In genomic region chr17:29081618-29082381, GRCm38 (mm10) we compare ENCODE assay signal across 8 mouse cellular contexts. TPM values are rescaled to one million over a fixed set of nuclear protein-coding genes. Genes with fewer than 3 reads are reported as not detected.
DNase-seq lines count a peak whose midpoint lies in the region; ATAC-seq lines count a peak whose summit lies in the region.

No protein-coding gene starts in this region.

- intact Hi-C loops in heart, postnatal 14 days (cut with DNase I), result no loop called here
- intact Hi-C loops in left cerebral cortex, postnatal 25 days (cut with DNase I), result no loop called here

- peak overlapping the region; percentile 32 for H3K4me2 ChIP-seq in embryonic facial prominence, embryonic 14.5 days (ENCODE audit: low read depth, low read length)

- H3K9me3 ChIP-seq in embryonic facial prominence, embryonic 14.5 days (ENCODE audit: control insufficient read depth, low read length), result 0 out of 2 replicates have a peak, but pooled peaks cover 6% of the 10 kb centered on the region

- no peak overlapping the region for H3K27ac ChIP-seq in embryonic facial prominence, embryonic 14.5 days (replicated peaks; ENCODE audit: low read depth, low read length)

- H3K36me3 ChIP-seq in embryonic facial prominence, embryonic 14.5 days (ENCODE audit: control insufficient read depth, insufficient read depth, low read length), result no peaks in the 10 kb centered on the region

- peaks cover 13% of the 10 kb centered on the region for H3K27me3 ChIP-seq in embryonic facial prominence, embryonic 14.5 days (replicated peaks; ENCODE audit: control insufficient read depth, insufficient read depth, low read length)

- DNase-seq in heart, adult 11 months, result peak; percentile 91
- no peak for DNase-seq in heart, postnatal 14 days
- peak; percentile 32 to 38 for DNase-seq in B cell, adult 2 months
- DNase-seq in embryonic facial prominence, embryonic 14.5 days (ENCODE audit: low spot score), result no peak
- DNase-seq in left cerebral cortex, postnatal 25 days (ENCODE audit: low spot score in 2 of 2), result peak; percentile 52 to 81
- DNase-seq in natural killer cell, adult 2 months (ENCODE audit: low spot score in 2 of 2), result peak; percentile 36 to 42
- no peak for DNase-seq in spleen, adult 12 weeks (ENCODE audit: low spot score)
- no peak for DNase-seq in urinary bladder, postnatal 36 days (ENCODE audit: low spot score in 2 of 2)

- WGBS in embryonic facial prominence, embryonic 14.5 days, result 4% methylated on average over 19 of the region's 21 CpGs

- peaks cover 26% of the 10 kb centered on the region for H3K4me1 ChIP-seq in embryonic facial prominence, embryonic 14.5 days (ENCODE audit: control insufficient read depth, insufficient read depth, low read length)

- peak overlapping the region; percentile 31; the same call in 1 of the 2 replicates for H3K9ac ChIP-seq in embryonic facial prominence, embryonic 14.5 days (ENCODE audit: low read depth, low read length)

- ATAC-seq in embryonic facial prominence, embryonic 14.5 days (ENCODE audit: low read depth), result no peak

- peak overlapping the region; percentile 13 for H3K4me3 ChIP-seq in embryonic facial prominence, embryonic 14.5 days (ENCODE audit: low read depth, low read length)

RNA-seq across cellular contexts. Expression of gene Cdkn1a, which starts 9.0 kb away (rescaled TPM):
- total RNA-seq in heart, postnatal 14 days (2021), result 100 to 1,000 TPM; 105 to 121 TPM
- 223 and 292 TPM in 2 replicates for polyA plus RNA-seq in embryonic facial prominence, embryonic 14.5 days (2014; fragmentation: Nextera tagmentation; extraction: Ambion mirVana)
- total RNA-seq in left cerebral cortex, postnatal 25 days (2021), result 10 to 100 TPM; 36.0 to 54.2 TPM

RNA-seq across cellular contexts. Expression of gene Rab44, which starts 32.1 kb away (rescaled TPM):
- total RNA-seq in heart, postnatal 14 days (2021), result under 1 TPM; 0.73 to 0.76 TPM
- 1.7 and 2.2 TPM in 2 replicates for polyA plus RNA-seq in embryonic facial prominence, embryonic 14.5 days (2014; fragmentation: Nextera tagmentation; extraction: Ambion mirVana)
- under 1 TPM in 1 of 2 experiments, not detected in 1; 0.14 TPM for total RNA-seq in left cerebral cortex, postnatal 25 days (2021)

RNA-seq across cellular contexts. Expression of gene Srsf3, which starts 49.4 kb away (rescaled TPM):
- 100 to 1,000 TPM in 1 of 2 experiments, 10 to 100 TPM in 1; 99.7 to 120 TPM for total RNA-seq in heart, postnatal 14 days (2021)
- 494 and 574 TPM in 2 replicates for polyA plus RNA-seq in embryonic facial prominence, embryonic 14.5 days (2014; fragmentation: Nextera tagmentation; extraction: Ambion mirVana)
- 100 to 1,000 TPM; 113 to 117 TPM for total RNA-seq in left cerebral cortex, postnatal 25 days (2021)

Comparison
In these comparisons a context has a peak if more than half of its experiments do, and no peak if none do; other contexts are left out.
1. DNase-seq: peak in heart, adult 11 months (single experiment), B cell, adult 2 months (2 of 2), left cerebral cortex, postnatal 25 days (2 of 2) and natural killer cell, adult 2 months (2 of 2); none in heart, postnatal 14 days (0 of 2), embryonic facial prominence, embryonic 14.5 days (single experiment), spleen, adult 12 weeks (single experiment) and urinary bladder, postnatal 36 days (0 of 2).